Mouse (Mus musculus) hindbrain, embryonic 14.5 days (tissue): Measurements from ENCODE around the gene Gm38655. TPM values are rescaled to one million over a fixed set of nuclear protein-coding genes. Genes with fewer than 3 reads are reported as not detected.

Experiments
- ATAC-seq: fragments of 200-750 bp; cut with Nextera tagmentation; 2 replicates; pipeline ENCODE4 v1.8.0; 2017; ENCODE audit warnings: moderate number of reproducible peaks, mild to moderate bottlenecking, moderate TSS enrichment, moderate library complexity; ENCODE audit not compliant: low FRiP score
- DNase-seq: peaks from one replicate; pipeline ENCODE4 v3.0.0-alpha.2; 2015; ENCODE audit warnings: low spot score
- H3K27ac ChIP-seq: fragments of 300-500 bp; sonication (generic); 2 replicates; pipeline ENCODE4 v1.5.1; 2014; ENCODE audit warnings: mild to moderate bottlenecking, moderate library complexity
- H3K27me3 ChIP-seq: fragments of 300-500 bp; sonication (generic); 2 replicates; pipeline ENCODE4 v1.6.1; 2014; ENCODE audit warnings: mild to moderate bottlenecking, low read length, mixed read lengths; ENCODE audit not compliant: control insufficient read depth, insufficient read depth
- H3K36me3 ChIP-seq: fragments of 300-500 bp; sonication (generic); replicated peaks from 2 replicates; pipeline ENCODE4 v1.6.1; 2014; ENCODE audit not compliant: control insufficient read depth, insufficient read depth
- H3K4me1 ChIP-seq: fragments of 300-500 bp; sonication (generic); replicated peaks from 2 replicates; pipeline ENCODE4 v1.6.1; 2014; ENCODE audit warnings: antibody characterized with exemption, low read length, mixed read lengths; ENCODE audit not compliant: control insufficient read depth, insufficient read depth
- H3K4me2 ChIP-seq: fragments of 300-500 bp; sonication (generic); replicated peaks from 2 replicates; pipeline ENCODE4 v1.6.1; 2014; ENCODE audit warnings: mild to moderate bottlenecking, moderate library complexity
- H3K4me3 ChIP-seq: fragments of 300-500 bp; sonication (generic); replicated peaks from 2 replicates; pipeline ENCODE4 v1.5.1; 2014; ENCODE audit warnings: mild to moderate bottlenecking, low read length
- H3K9ac ChIP-seq: fragments of 300-500 bp; sonication (generic); 2 replicates; pipeline ENCODE4 v1.6.1; 2014
- H3K9me3 ChIP-seq: fragments of 300-500 bp; sonication (generic); 2 replicates; pipeline ENCODE4 v1.6.1; 2016; ENCODE audit warnings: low read length; ENCODE audit not compliant: control insufficient read depth
- WGBS: fragments of 180-500 bp; shearing (Covaris S2); extraction: QIAGEN DNeasy Blood & Tissue Kit; methylation state at CpG from one replicate; pipeline ENCODE4 v1.1.7; 2014; 5-methylcytosine and 5-hydroxymethylcytosine counted together
- polyA plus RNA-seq: library from polyadenylated mRNA; unstranded; fragments of >200 nt; fragmentation: Nextera tagmentation; extraction: Ambion mirVana; gene quantifications from 2 replicates; pipeline ENCODE4 v1.2.1, GENCODE M21; 2014

Gm38655 gene
- polyA plus RNA-seq, 1 experiment from 2014 or later: not detected

DNA sequence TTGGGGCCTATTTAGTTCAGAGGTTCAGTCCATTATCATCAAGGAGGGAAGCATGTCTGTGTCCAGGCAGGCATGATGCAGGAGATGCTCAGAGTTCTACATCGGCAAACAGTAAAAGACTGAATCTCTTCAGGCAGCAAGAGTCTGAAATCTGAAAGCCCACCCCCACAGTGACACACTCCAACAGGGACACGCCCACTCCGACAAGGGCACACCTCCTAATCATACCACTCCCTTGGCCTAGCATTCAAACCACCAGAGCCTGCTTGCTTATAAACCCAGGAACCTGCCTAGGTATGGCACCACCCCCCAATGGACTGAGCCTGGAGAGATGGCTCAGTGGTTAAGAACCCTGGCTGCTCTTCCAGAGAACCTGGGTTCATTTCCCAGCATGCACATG, 40.2 kb upstream of the Gm38655 start:
- Histone ChIP-seq H3K4me3 (no peak overlapping the region), H3K4me1 (no peaks in the 10 kb centered on the region), H3K27ac (no peak overlapping the region), H3K4me2 (no peak overlapping the region), H3K9ac (no peak overlapping the region), H3K36me3 (peaks cover 90% of the 10 kb centered on the region), H3K27me3 (no peaks in the 10 kb centered on the region), H3K9me3 (no peaks in the 10 kb centered on the region)
- DNase-seq (no peak), ATAC-seq (no peak)
- 89% methylated on average over 3 of the region's 3 CpGs for WGBS

GRCm38 (mm10) chr17:25211705-25212104, 36.4 kb upstream of the Gm38655 start:
- 91% methylated on average over 4 of the region's 4 CpGs for WGBS
- Histone ChIP-seq H3K27me3 (no peaks in the 10 kb centered on the region), H3K9ac (no peak overlapping the region), H3K4me1 (no peaks in the 10 kb centered on the region), H3K4me2 (no peak overlapping the region), H3K4me3 (no peak overlapping the region), H3K27ac (no peak overlapping the region), H3K9me3 (no peaks in the 10 kb centered on the region), H3K36me3 (peaks cover 97% of the 10 kb centered on the region)
- DNase-seq (no peak), ATAC-seq (no peak)

- 87% methylated on average over 15 of the region's 15 CpGs for WGBS
- DNase-seq (no peak), ATAC-seq (no peak)
- Histone ChIP-seq H3K9ac (no peak overlapping the region), H3K36me3 (peaks cover 98% of the 10 kb centered on the region), H3K9me3 (no peaks in the 10 kb centered on the region), H3K4me3 (no peak overlapping the region), H3K27ac (no peak overlapping the region), H3K4me1 (no peaks in the 10 kb centered on the region), H3K4me2 (no peak overlapping the region), H3K27me3 (no peaks in the 10 kb centered on the region)
Measured at GRCm38 (mm10) chr17:25210680-25211466, 35.6 kb upstream of the Gm38655 start.

GRCm38 (mm10) chr17:25210006-25210405, 34.7 kb upstream of the Gm38655 start:
- DNase-seq: no peak
- Histone ChIP-seq H3K27me3 (no peaks in the 10 kb centered on the region), H3K36me3 (peaks cover 99% of the 10 kb centered on the region), H3K27ac (no peak overlapping the region), H3K4me3 (no peak overlapping the region), H3K4me1 (no peaks in the 10 kb centered on the region), H3K9ac (no peak overlapping the region), H3K9me3 (no peaks in the 10 kb centered on the region), H3K4me2 (no peak overlapping the region)
- ATAC-seq: no peak
- WGBS: 91% methylated on average over 4 of the region's 4 CpGs

DNA sequence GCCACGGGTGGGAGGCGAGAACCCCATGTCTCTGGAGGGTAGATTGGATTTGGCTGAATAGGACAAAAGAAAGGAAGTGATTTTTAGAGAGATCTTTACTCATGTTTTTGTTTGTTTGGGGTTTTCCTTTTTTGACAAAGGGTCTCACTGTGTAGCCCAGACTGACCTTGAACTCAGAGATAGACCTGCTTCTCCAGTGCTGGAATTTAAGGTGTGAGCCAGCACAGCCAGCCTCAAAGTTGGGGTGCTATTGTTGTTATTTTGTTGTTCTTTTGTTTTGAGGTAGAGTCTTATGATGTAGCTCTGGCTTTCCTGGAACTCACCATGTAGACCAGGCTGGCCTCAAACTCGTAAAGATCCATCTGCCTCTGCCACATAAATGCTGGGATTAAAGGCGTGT, 27.1 kb upstream of the Gm38655 start:
- Histone ChIP-seq H3K27ac (no peak overlapping the region), H3K4me2 (no peak overlapping the region), H3K9me3 (no peaks in the 10 kb centered on the region), H3K9ac (no peak overlapping the region), H3K4me1 (no peaks in the 10 kb centered on the region), H3K36me3 (peaks cover 76% of the 10 kb centered on the region), H3K4me3 (no peak overlapping the region), H3K27me3 (no peaks in the 10 kb centered on the region)
- ATAC-seq (no peak), DNase-seq (no peak)
- WGBS: 96% methylated on average over 4 of the region's 4 CpGs

DNA sequence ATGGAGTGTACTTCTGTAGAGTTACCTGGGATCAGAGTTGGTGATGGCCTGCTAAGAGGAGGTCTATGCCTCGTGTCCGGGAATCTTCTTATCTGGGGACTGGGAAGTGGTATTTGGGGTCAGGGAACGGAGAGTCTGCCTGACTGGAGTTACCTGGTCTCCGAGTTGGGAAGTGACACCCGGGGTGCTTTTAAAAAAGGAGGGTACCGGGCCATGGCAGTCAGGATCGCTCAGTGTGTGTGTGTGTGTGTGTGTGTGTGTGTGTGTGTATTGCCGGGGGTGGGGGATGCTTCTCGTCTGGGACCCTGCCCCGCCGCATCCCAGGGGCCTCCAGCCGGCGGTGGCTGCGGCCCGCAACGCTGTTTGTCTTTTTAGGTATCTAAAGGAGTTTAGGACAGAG, 13.8 kb upstream of the Gm38655 start:
- Histone ChIP-seq H3K4me2 (peak overlapping the region; percentile 80), H3K4me1 (peaks cover 21% of the 10 kb centered on the region), H3K4me3 (peak overlapping the region; percentile 82), H3K9me3 (no peaks in the 10 kb centered on the region), H3K9ac (peak overlapping the region; percentile 69), H3K27ac (no peak overlapping the region), H3K36me3 (peaks cover 16% of the 10 kb centered on the region), H3K27me3 (no peaks in the 10 kb centered on the region)
- 6% methylated on average over 16 of the region's 16 CpGs for WGBS
- no peak for DNase-seq
- ATAC-seq: no peak

DNA sequence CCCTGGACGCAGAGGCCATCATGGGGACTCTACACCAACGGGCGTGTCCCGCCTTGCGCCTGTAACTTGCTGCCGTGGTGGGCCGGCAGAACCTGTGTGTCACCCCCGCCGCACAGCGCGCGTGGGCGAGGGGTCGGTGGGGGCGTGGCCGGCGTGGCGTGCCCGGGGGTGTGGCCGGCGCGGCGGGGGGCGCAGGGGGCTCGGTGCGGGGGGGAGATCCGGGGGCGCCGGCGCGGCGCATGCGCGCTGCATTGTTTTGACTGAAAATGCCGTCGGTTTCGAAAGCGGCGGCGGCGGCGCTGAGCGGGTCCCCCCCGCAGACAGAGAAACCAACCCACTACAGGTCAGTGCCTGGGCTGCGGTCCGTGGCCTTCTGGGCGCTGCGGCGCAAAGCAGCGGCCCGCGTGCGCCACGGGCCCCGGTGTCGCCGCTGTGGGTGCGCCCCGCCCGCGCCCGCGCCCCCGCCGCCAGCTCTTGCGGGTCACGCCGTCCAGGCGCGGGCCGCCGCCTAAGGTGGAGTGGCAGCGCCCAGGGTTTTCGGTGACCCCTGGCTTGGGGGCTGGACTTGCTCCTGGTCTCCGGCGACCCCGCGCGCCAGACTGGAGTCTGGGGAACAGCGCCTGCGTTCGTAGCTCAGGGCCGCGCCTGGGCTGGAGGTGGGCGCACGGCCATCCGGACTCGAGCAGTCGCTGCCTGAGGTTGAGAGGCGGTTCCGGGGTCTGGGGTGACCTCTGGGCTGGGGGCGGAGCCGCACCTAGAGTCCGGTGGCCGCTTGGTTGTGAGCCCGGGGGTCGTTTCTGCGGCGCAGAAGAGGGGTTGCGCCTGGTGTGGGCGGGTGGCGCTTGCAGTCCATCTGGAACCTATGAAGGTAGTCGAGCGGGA, 13.1 kb upstream of the Gm38655 start, which contains the start of gene Unkl:
Gene Unkl, plus strand, starts transcription at position 248 of the 882 bp plus-strand sequence.
- DNase-seq (peak; percentile 76), ATAC-seq (peak; percentile 59; the same call in 1 of the 2 replicates)
- Histone ChIP-seq H3K27me3 (no peaks in the 10 kb centered on the region), H3K4me3 (peak within 1 kb of the TSS; percentile 82), H3K9me3 (no peaks in the 10 kb centered on the region), H3K4me2 (peak within 1 kb of the TSS; percentile 80), H3K27ac (peak within 1 kb of the TSS; percentile 75; the same call in 1 of the 2 replicates), H3K9ac (peak within 1 kb of the TSS; percentile 69), H3K36me3 (peaks cover 16% of the 10 kb centered on the region), H3K4me1 (peaks cover 26% of the 10 kb centered on the region)
- under 1% methylated on average over 103 of the region's 104 CpGs for WGBS

DNA sequence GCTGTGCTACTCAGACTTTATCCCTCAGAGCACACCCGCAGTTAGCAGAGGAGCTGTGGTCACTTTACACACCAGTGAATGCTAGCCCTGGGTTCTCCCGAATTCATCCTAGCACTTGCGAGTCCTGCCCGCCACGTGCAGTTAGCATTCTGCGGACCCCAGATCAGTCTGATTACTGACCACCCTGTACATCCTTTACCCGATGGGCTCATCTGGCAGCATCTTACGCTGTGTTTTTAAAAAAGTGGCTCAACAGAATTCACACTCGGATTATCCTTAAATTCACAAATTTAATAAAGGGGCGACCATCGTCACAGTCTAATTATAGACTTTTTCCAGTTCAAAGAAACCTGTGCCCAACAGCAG, 12.5 kb upstream of the Gm38655 start:
- H3K36me3 ChIP-seq: peaks cover 15% of the 10 kb centered on the region

GRCm38 (mm10) chr17:25184961-25185360, 9.7 kb upstream of the Gm38655 start:
- no peak; the same call in 1 of the 2 replicates for ATAC-seq
- H3K4me3 ChIP-seq: peak overlapping the region; percentile 86
- H3K4me1 ChIP-seq: peaks cover 26% of the 10 kb centered on the region
- 10% methylated on average over 17 of the region's 17 CpGs for WGBS
- 0 out of 2 replicates have a peak, but pooled peaks cover 3% of the 10 kb centered on the region for H3K36me3 ChIP-seq
- peak overlapping the region; percentile 36; the same call in 1 of the 2 replicates for H3K27ac ChIP-seq
- peak overlapping the region; percentile 99 for H3K4me2 ChIP-seq
- no peaks in the 10 kb centered on the region for H3K9me3 ChIP-seq
- no peak for DNase-seq
- peak overlapping the region; percentile 94 for H3K9ac ChIP-seq
- no peaks in the 10 kb centered on the region for H3K27me3 ChIP-seq

More for the DNA sequence above, 12.5 kb upstream of the Gm38655 start:
- WGBS: 6% methylated on average over 11 of the region's 11 CpGs
- Histone ChIP-seq H3K27ac (peak overlapping the region; percentile 75; the same call in 1 of the 2 replicates), H3K4me2 (peak overlapping the region; percentile 80), H3K9me3 (no peaks in the 10 kb centered on the region), H3K4me3 (peak overlapping the region; percentile 82), H3K4me1 (peaks cover 27% of the 10 kb centered on the region), H3K27me3 (no peaks in the 10 kb centered on the region), H3K9ac (peak overlapping the region; percentile 69)
- DNase-seq (no peak), ATAC-seq (no peak)
